Mouse (Mus musculus): Measurements from ENCODE around the gene Ttc41.

GRCm38 (mm10) chr10:86769797-86770196 is 64.2 kb downstream of the Ttc41 start:
- no peak for TF ChIP-seq POLR2A (IDR thresholded peaks at IDR 0.05; ENCODE audit: low read depth, low read length)
- no peak for TF ChIP-seq CTCF (IDR thresholded peaks at IDR 0.05; ENCODE audit: extremely low read depth, insufficient read length, insufficient replicate concordance, low read depth, low read length)

All from small intestine, adult 2 months (tissue).